Mouse (Mus musculus) left cerebral cortex, postnatal 14 days (tissue): Measurements from ENCODE around the gene Hectd3. TPM values are rescaled to one million over a fixed set of nuclear protein-coding genes. Genes with fewer than 3 reads are reported as not detected.

Source experiments
- DNase-seq, 2 experiments: peaks; one replicate each; pipeline ENCODE4 v3.0.0; 2021 to 2022; ENCODE audit warnings: low spot score in 2 of 2, mixed read lengths in 1 of 2
- intact Hi-C: fragments of 180-260 bp; cut with DNase I; formaldehyde crosslinking; loops from one replicate; pipeline ENCODE4 v1.15.1; 2025
- long read RNA-seq, 2 experiments: library from polyadenylated mRNA; stranded (forward); transcript quantifications; one replicate each; pipeline ENCODE4 v2.0.0; 2021
- total RNA-seq, 2 experiments: library from RNA; stranded (reverse); gene quantifications; 2 replicates each; pipeline ENCODE4 v1.2.3; 2021

The Hectd3 gene
- total RNA-seq: 10 to 100 TPM; 42.2 to 46.6 TPM
- long read RNA-seq, experiment 1, full-length matches to known transcripts: 17 of 30 reads
- long read RNA-seq, experiment 1, partial matches to known transcripts: 1 of 30 reads
- long read RNA-seq, experiment 1, other reads (novel, unspliced or antisense): 12 of 30 reads
- long read RNA-seq, experiment 2, full-length matches to known transcripts: 23 of 42 reads
- long read RNA-seq, experiment 2, partial matches to known transcripts: 8 of 42 reads
- long read RNA-seq, experiment 2, other reads (novel, unspliced or antisense): 11 of 42 reads

DNA sequence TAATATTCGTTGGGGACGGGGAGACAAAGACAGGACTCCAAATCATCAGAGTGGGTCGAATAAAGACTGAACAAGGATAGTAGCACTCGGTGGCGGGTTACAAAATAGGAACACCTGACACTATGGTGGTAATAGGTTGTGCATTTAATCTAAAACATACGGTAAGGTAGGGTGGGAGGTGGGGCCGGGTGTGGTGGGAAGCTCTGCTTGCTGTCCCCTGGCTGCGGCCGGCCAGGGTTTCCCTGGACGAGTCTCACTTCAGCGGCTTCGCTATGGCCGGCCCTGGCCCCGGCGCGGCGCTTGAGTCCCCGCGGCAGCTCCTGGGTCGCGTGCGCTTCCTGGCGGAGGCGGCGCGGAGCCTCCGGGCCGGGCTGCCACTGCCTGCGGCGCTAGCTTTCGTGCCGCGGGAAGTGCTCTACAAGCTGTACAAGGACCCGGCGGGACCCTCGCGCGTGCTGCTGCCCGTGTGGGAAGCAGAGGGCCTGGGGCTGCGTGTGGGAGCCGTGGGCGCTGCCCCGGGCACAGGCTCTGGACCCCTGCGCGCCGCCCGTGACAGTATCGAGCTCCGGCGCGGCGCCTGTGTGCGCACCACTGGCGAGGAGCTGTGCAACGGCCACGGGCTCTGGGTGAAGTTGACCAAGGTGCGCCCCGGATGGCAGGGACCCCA, at the start of gene Hectd3:
Hectd3 (plus strand) TSS at position 187 of the 667 bp plus-strand sequence.
- DNase-seq: peak in 1 of 2 experiments; percentile 50
- intact Hi-C loops: loop anchor here (2.0 kb wide), 1 partner anchor 126 kb away; no protein-coding TSS in a partner anchor

DNA sequence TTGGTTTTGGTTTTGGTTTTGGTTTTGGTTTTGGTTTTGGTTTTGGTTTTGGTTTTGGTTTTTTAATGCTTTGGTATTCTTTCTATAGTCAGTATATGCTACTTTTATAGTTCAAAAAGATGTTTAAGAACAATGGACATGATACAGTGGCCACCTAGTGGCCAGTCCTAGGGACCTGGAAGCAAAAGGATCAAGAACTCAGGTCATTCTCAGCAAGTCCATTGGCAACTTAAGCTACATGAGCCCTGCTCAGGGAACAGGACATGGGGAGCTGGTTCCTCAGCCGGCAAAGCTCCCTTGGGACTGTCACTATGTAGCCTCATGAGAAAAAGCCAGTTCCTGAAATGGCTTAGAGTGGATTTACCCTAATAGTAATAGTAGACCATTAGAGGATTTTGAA, 43.5 kb upstream of the Hectd3 start:
- no peak for DNase-seq
- intact Hi-C loops: no loop called here

GRCm38 (mm10) chr4:116954951-116955350, 40.2 kb upstream of the Hectd3 start:
- intact Hi-C loops: no loop called here
- DNase-seq: no peak

- intact Hi-C loops: no loop called here
These were observed 18.6 kb upstream of the Hectd3 start for GRCm38 (mm10) chr4:116976503-116976902.

DNA sequence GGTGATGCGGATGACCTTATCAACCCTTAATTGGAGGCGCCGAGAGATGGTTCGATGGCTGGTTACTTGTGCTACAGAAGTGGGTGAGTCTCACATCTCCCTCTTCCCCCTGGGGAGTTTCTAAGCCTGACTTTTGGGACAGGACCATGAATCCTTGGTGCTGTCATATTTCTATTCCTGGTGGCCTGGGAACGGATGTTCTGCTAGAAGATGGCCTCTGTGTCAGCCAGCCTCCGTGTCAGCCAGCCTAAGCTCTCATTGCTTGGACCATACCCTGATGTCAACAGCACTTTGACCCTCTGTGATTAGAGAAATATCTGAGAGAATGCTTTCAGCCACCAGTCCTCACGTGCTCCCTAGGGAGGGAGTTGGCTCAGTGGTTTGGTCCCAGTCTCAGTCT, 9.4 kb upstream of the Hectd3 start:
- intact Hi-C loops: loop anchor here (5.0 kb wide), 2 partner anchors 108 to 263 kb away; partner anchors contain the start of genes Tesk2 and Zswim5
- DNase-seq: no peak

More at GRCm38 (mm10) chr4:116976503-116976902, 18.6 kb upstream of the Hectd3 start:
- DNase-seq: no peak

DNA sequence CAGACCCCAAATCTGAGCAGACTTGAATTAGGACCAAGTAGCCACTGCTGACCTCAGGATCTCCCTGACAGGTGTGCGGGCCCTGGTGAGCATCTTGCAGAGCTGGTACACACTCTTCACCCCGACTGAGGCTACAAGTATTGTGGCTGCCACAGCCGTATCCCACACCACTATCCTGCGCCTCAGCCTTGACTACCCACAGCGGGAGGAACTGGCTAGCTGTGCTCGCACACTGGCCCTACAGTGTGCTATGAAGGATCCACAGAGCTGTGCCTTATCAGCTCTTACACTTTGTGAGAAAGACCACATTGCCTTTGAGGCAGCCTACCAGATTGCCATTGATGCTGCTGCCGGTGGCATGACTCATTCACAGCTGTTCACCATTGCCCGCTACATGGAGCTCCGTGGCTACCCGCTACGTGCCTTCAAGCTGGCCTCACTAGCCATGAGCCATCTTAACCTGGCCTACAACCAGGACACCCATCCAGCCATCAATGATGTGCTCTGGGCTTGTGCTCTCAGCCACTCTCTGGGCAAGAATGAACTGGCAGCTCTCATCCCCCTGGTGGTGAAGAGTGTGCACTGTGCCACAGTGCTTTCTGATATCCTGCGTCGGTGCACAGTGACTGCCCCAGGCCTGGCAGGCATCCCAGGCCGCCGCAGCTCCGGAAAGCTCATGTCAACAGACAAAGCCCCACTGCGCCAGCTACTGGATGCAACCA, 8.6 kb upstream of the Hectd3 start:
- peak; percentile 75 to 83 for DNase-seq
- intact Hi-C loops: loop anchor here (5.0 kb wide), 2 partner anchors 109 to 264 kb away; partner anchors contain the start of genes Tesk2 and Zswim5

DNA sequence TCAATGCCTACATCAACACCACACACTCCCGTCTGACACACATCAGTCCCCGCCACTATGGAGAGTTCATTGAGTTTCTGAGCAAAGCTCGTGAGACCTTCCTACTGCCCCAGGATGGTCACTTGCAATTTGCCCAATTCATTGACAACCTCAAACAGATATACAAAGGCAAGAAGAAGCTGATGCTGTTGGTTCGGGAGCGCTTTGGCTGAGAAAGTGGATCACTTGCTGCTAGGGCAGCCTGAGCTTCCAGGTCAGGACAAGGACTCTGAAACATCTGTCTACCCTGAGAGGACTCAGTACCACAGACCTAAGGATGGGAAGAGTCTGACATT, 8.0 kb upstream of the Hectd3 start:
- intact Hi-C loops: loop anchor here (5.0 kb wide), 2 partner anchors 110 to 265 kb away; partner anchors contain the start of genes Tesk2 and Zswim5
- DNase-seq: no peak

DNA sequence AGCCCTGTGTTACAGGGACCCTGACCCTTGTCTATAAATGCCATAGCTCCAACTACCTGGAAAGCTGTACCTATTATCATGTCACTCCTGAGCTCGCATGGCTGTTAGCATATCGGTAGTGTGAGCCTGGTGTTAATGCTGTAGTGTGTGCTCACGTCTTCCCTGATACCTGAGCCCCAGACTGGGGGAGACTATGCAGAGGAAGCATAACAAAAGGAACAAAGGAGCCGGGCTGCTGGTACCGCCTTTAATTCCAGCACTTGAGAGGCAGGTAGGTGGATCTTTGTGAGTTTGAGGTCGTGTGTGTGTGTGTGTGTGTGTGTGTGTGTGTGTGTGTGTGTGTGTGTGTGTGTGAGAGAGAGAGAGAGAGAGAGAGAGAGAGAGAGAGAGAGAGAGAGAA, 5.4 kb upstream of the Hectd3 start:
- DNase-seq: no peak
- intact Hi-C loops: loop anchor here (5.0 kb wide), 2 partner anchors 112 to 267 kb away; partner anchors contain the start of genes Tesk2 and Zswim5

GRCm38 (mm10) chr4:116991366-116991765, 3.8 kb upstream of the Hectd3 start:
- peak; percentile 84 to 88 for DNase-seq
- intact Hi-C loops: loop anchor here (1.0 kb wide), 1 partner anchor 164 kb away; no protein-coding TSS in a partner anchor

- intact Hi-C loops: loop anchor here (2.0 kb wide), 1 partner anchor 127 kb away; no protein-coding TSS in a partner anchor
- peak; percentile 95 for DNase-seq
These were observed 1.2 kb upstream of the Hectd3 start, which contains the start of gene Urod for GRCm38 (mm10) chr4:116993672-116994621. Gene Urod, minus strand, starts transcription at chr4:116994413.

- peak in 1 of 2 experiments; percentile 34 for DNase-seq
- intact Hi-C loops: loop anchor here (2.0 kb wide), 1 partner anchor 125 kb away; no protein-coding TSS in a partner anchor
These were observed 650 bp downstream of the Hectd3 start for GRCm38 (mm10) chr4:116995798-116996135.

DNA sequence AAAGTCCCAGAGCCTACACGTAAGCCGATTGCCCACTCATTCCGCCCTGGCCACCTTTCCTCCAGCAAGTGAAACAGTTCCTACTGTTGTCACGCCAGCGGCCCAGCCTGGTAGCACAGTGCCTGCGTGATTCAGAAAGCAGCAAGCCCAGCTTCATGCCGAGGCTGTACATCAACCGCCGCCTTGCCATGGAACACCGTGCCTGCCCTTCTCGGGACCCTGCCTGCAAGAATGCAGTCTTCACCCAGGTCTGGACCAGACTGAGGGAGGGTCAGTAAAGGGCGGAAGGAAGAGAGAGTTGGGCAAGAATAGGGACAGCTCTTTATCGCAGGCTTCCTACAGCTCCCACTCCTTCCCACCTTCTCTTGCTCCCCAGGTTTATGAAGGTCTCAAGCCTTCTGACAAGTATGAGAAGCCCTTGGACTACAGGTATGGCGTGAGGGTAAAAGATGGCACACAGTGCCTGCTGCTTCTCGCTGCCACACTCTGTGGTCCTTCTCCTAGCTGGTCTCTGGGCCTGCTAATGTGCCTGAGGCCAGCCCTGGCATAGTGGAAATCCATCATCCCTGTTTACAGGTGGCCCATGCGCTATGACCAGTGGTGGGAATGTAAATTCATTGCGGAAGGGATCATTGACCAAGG, 4.5 kb downstream of the Hectd3 start:
- intact Hi-C loops: loop anchor here (5.0 kb wide), 1 partner anchor 143 kb away; no protein-coding TSS in a partner anchor
- DNase-seq: no peak

- DNase-seq: no peak
- intact Hi-C loops: loop anchor here (5.0 kb wide), 1 partner anchor 140 kb away; no protein-coding TSS in a partner anchor
These were observed 6.8 kb downstream of the Hectd3 start for GRCm38 (mm10) chr4:117001957-117002356.

GRCm38 (mm10) chr4:117002543-117003521, 7.7 kb downstream of the Hectd3 start:
- DNase-seq: peak; percentile 77 to 85
- intact Hi-C loops: loop anchor here (5.0 kb wide), 1 partner anchor 139 kb away; no protein-coding TSS in a partner anchor

DNA sequence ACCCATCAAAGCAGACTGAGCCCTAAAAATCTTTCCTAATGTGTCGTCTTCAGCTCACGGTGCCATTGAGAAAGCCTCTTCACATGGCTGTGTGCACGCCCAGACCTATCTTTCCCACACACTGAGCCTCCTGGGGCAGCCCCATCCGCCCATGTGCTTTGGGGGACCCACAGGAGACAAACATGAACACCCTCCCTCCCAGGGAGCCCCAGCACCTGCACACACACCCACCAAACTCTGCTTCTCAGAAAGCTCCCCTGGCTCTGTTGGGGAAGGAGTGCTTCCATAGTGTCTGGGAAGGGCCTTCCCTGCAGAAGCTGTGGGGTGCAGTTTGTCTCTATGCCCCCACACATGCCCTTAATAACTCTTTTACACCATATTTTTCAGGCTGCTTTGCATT, 9.5 kb downstream of the Hectd3 start:
- intact Hi-C loops: loop anchor here (5.0 kb wide), 1 partner anchor 138 kb away; no protein-coding TSS in a partner anchor
- no peak for DNase-seq

GRCm38 (mm10) chr4:117005611-117006400, 10.7 kb downstream of the Hectd3 start:
- no peak for DNase-seq

More at GRCm38 (mm10) chr4:117005611-117006400, 10.7 kb downstream of the Hectd3 start:
- intact Hi-C loops: no loop called here
